Mouse (Mus musculus): ENCODE results near the gene Kl. TPM values are rescaled to one million over a fixed set of nuclear protein-coding genes. Genes with fewer than 3 reads are reported as not detected.

Gene Kl
- polyA plus RNA-seq, 1 experiment, result 0.65 TPM

- no peak overlapping the region for H3K27ac ChIP-seq (ENCODE audit: control insufficient read depth, insufficient read depth, low read depth, low read length, poor library complexity)
- H3K4me3 ChIP-seq (replicated peaks; ENCODE audit: control insufficient read depth, low read depth, low read length), result no peak overlapping the region
- WGBS, result 74% methylated on average over 6 of the region's 6 CpGs
- no peaks in the 10 kb centered on the region for H3K4me1 ChIP-seq (ENCODE audit: control insufficient read depth, insufficient read depth, low read length)
- TF ChIP-seq POLR2A (IDR thresholded peaks at IDR 0.05; ENCODE audit: borderline replicate concordance, control insufficient read depth, low read depth, low read length) (no peak), CTCF (IDR thresholded peaks at IDR 0.05; ENCODE audit: control insufficient read depth, insufficient read depth, low read length) (no peak)
Measured at GRCm38 (mm10) chr5:150971126-150971525, 18.7 kb downstream of the Kl start.

GRCm38 (mm10) chr5:150974226-150974625 is 21.8 kb downstream of the Kl start:
- Histone ChIP-seq H3K27ac (ENCODE audit: control insufficient read depth, insufficient read depth, low read depth, low read length, poor library complexity) (no peak overlapping the region), H3K4me3 (replicated peaks; ENCODE audit: control insufficient read depth, low read depth, low read length) (no peak overlapping the region), H3K4me1 (ENCODE audit: control insufficient read depth, insufficient read depth, low read length) (no peaks in the 10 kb centered on the region)
- no peak for TF ChIP-seq POLR2A (IDR thresholded peaks at IDR 0.05; ENCODE audit: borderline replicate concordance, control insufficient read depth, low read depth, low read length)
- WGBS, result 79% methylated on average over 3 of the region's 3 CpGs

- no peak overlapping the region for H3K4me3 ChIP-seq (replicated peaks; ENCODE audit: control insufficient read depth, low read depth, low read length)
- no peaks in the 10 kb centered on the region for H3K4me1 ChIP-seq (ENCODE audit: control insufficient read depth, insufficient read depth, low read length)
- TF ChIP-seq POLR2A (IDR thresholded peaks at IDR 0.05; ENCODE audit: borderline replicate concordance, control insufficient read depth, low read depth, low read length), result no peak
- TF ChIP-seq CTCF (IDR thresholded peaks at IDR 0.05; ENCODE audit: control insufficient read depth, insufficient read depth, low read length), result no peak
- WGBS, result 82% methylated on average over 14 of the region's 14 CpGs
- no peak overlapping the region for H3K27ac ChIP-seq (ENCODE audit: control insufficient read depth, insufficient read depth, low read depth, low read length, poor library complexity)
Measured at GRCm38 (mm10) chr5:150977383-150977958, 25.1 kb downstream of the Kl start.

- no peak for TF ChIP-seq CTCF (IDR thresholded peaks at IDR 0.05; ENCODE audit: control insufficient read depth, insufficient read depth, low read length)
- TF ChIP-seq POLR2A (IDR thresholded peaks at IDR 0.05; ENCODE audit: borderline replicate concordance, control insufficient read depth, low read depth, low read length), result no peak
- Histone ChIP-seq H3K4me1 (ENCODE audit: control insufficient read depth, insufficient read depth, low read length) (no peaks in the 10 kb centered on the region), H3K27ac (ENCODE audit: control insufficient read depth, insufficient read depth, low read depth, low read length, poor library complexity) (no peak overlapping the region), H3K4me3 (replicated peaks; ENCODE audit: control insufficient read depth, low read depth, low read length) (no peak overlapping the region)
- WGBS, result 82% methylated on average over 5 of the region's 5 CpGs
Measured at GRCm38 (mm10) chr5:150979341-150980136, 27.1 kb downstream of the Kl start.

GRCm38 (mm10) chr5:150982082-150982481 is 29.7 kb downstream of the Kl start:
- no peaks in the 10 kb centered on the region for H3K4me1 ChIP-seq (ENCODE audit: control insufficient read depth, insufficient read depth, low read length)
- 82% methylated on average over 2 of the region's 2 CpGs for WGBS
- H3K27ac ChIP-seq (ENCODE audit: control insufficient read depth, insufficient read depth, low read depth, low read length, poor library complexity), result no peak overlapping the region
- no peak overlapping the region for H3K4me3 ChIP-seq (replicated peaks; ENCODE audit: control insufficient read depth, low read depth, low read length)
- no peak for TF ChIP-seq POLR2A (IDR thresholded peaks at IDR 0.05; ENCODE audit: borderline replicate concordance, control insufficient read depth, low read depth, low read length)

GRCm38 (mm10) chr5:150994096-150994495 is 41.7 kb downstream of the Kl start:
- H3K4me1 ChIP-seq (ENCODE audit: control insufficient read depth, insufficient read depth, low read length), result no peaks in the 10 kb centered on the region
- no peak for TF ChIP-seq CTCF (IDR thresholded peaks at IDR 0.05; ENCODE audit: control insufficient read depth, insufficient read depth, low read length)
- TF ChIP-seq POLR2A (IDR thresholded peaks at IDR 0.05; ENCODE audit: borderline replicate concordance, control insufficient read depth, low read depth, low read length), result no peak
- 73% methylated on average over 7 of the region's 7 CpGs for WGBS
- H3K27ac ChIP-seq (ENCODE audit: control insufficient read depth, insufficient read depth, low read depth, low read length, poor library complexity), result no peak overlapping the region
- no peak overlapping the region for H3K4me3 ChIP-seq (replicated peaks; ENCODE audit: control insufficient read depth, low read depth, low read length)

- no peaks in the 10 kb centered on the region for H3K4me1 ChIP-seq (ENCODE audit: control insufficient read depth, insufficient read depth, low read length)
- no peak for TF ChIP-seq CTCF (IDR thresholded peaks at IDR 0.05; ENCODE audit: control insufficient read depth, insufficient read depth, low read length)
- no peak for TF ChIP-seq POLR2A (IDR thresholded peaks at IDR 0.05; ENCODE audit: borderline replicate concordance, control insufficient read depth, low read depth, low read length)
- WGBS, result 79% methylated on average over 2 of the region's 2 CpGs
- no peak overlapping the region for H3K27ac ChIP-seq (ENCODE audit: control insufficient read depth, insufficient read depth, low read depth, low read length, poor library complexity)
- H3K4me3 ChIP-seq (replicated peaks; ENCODE audit: control insufficient read depth, low read depth, low read length), result no peak overlapping the region
Measured at GRCm38 (mm10) chr5:150996586-150996985, 44.2 kb downstream of the Kl start.

- WGBS, result 82% methylated on average over 7 of the region's 7 CpGs
- H3K4me1 ChIP-seq (ENCODE audit: control insufficient read depth, insufficient read depth, low read length), result no peaks in the 10 kb centered on the region
- TF ChIP-seq CTCF (IDR thresholded peaks at IDR 0.05; ENCODE audit: control insufficient read depth, insufficient read depth, low read length) (no peak), POLR2A (IDR thresholded peaks at IDR 0.05; ENCODE audit: borderline replicate concordance, control insufficient read depth, low read depth, low read length) (no peak)
- no peak overlapping the region for H3K4me3 ChIP-seq (replicated peaks; ENCODE audit: control insufficient read depth, low read depth, low read length)
- H3K27ac ChIP-seq (ENCODE audit: control insufficient read depth, insufficient read depth, low read depth, low read length, poor library complexity), result no peak overlapping the region
Measured at GRCm38 (mm10) chr5:151001111-151001510, 48.7 kb downstream of the Kl start.
